Mouse (Mus musculus) lung, embryonic 16.5 days (tissue): ENCODE measurements around the gene Gm5431. TPM values are rescaled to one million over a fixed set of nuclear protein-coding genes. Genes with fewer than 3 reads are reported as not detected.

Source experiments
- ATAC-seq: fragments of 200-750 bp; cut with Nextera tagmentation; 2 replicates; pipeline ENCODE4 v1.8.0; 2017; ENCODE audit warnings: low read depth, mild to moderate bottlenecking, moderate library complexity
- H3K27ac ChIP-seq: fragments of 300-500 bp; sonication (generic); 2 replicates; pipeline ENCODE4 v1.5.1; 2014; ENCODE audit warnings: mild to moderate bottlenecking, control low read depth, low read length
- H3K27me3 ChIP-seq: fragments of 300-500 bp; sonication (generic); 2 replicates; pipeline ENCODE4 v1.6.1; 2014; ENCODE audit warnings: low read depth, low read length, mixed read lengths; ENCODE audit not compliant: control insufficient read depth, insufficient read depth
- H3K36me3 ChIP-seq: fragments of 300-500 bp; sonication (generic); 2 replicates; pipeline ENCODE4 v1.6.1; 2014; ENCODE audit warnings: low read length; ENCODE audit not compliant: control insufficient read depth, insufficient read depth
- H3K4me1 ChIP-seq: fragments of 300-500 bp; sonication (generic); replicated peaks from 2 replicates; pipeline ENCODE4 v1.6.1; 2014; ENCODE audit warnings: low read length, mixed read lengths; ENCODE audit not compliant: control insufficient read depth, insufficient read depth
- H3K4me2 ChIP-seq: fragments of 300-500 bp; sonication (generic); 2 replicates; pipeline ENCODE4 v1.6.1; 2014; ENCODE audit warnings: low read depth, low read length, control low read depth
- H3K4me3 ChIP-seq: fragments of 300-500 bp; sonication (generic); 2 replicates; pipeline ENCODE4 v1.5.1; 2014; ENCODE audit warnings: mild to moderate bottlenecking, low read length, control low read depth
- H3K9ac ChIP-seq: fragments of 300-500 bp; sonication (generic); 2 replicates; pipeline ENCODE4 v1.6.1; 2014; ENCODE audit warnings: low read length, control low read depth
- H3K9me3 ChIP-seq: fragments of 300-500 bp; sonication (generic); 2 replicates; pipeline ENCODE4 v1.6.1; 2016; ENCODE audit warnings: low read length; ENCODE audit not compliant: control insufficient read depth
- WGBS: fragments of 180-500 bp; shearing (Covaris S2); extraction: QIAGEN DNeasy Blood & Tissue Kit; methylation state at CpG from one replicate; pipeline ENCODE4 v1.1.7; 2014; 5-methylcytosine and 5-hydroxymethylcytosine counted together
- polyA plus RNA-seq: library from polyadenylated mRNA; unstranded; fragments of >200 nt; fragmentation: Nextera tagmentation; extraction: Ambion mirVana; gene quantifications from 2 replicates; pipeline ENCODE4 v1.2.1, GENCODE M21; 2015

Gene Gm5431
- polyA plus RNA-seq, 1 experiment from 2014 or later = 0.18 TPM

DNA sequence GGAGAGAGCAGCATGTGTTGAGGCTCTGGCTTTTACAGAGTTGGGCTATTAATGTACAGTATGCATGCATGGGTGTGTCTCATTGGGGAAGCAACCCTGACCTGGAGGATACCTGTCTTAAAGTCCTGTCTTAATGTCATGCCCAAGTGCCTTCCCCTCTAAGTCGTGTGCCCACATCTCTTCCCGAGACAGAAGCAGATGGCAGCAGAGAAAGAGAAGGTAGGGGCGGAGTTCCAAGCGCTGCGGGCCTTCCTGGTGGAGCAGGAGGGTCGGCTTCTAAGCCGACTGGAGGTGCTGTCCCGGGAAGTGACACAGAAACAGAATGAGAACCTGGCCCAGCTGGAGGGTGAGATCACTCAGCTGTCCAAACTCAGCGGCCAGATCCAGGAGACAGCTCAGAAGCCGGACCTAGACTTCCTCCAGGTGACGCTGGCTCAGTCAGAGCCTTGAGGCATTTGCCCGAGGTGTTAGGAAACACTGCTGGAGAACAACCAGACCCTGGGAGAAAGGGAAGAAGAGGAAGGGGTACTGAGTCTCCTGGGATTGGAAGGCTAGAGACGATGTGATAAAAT, 56.7 kb downstream of the Gm5431 start:
- Histone ChIP-seq H3K4me1 (no peaks in the 10 kb centered on the region), H3K9me3 (no peaks in the 10 kb centered on the region), H3K9ac (no peak overlapping the region), H3K4me3 (no peak overlapping the region), H3K27ac (no peak overlapping the region), H3K27me3 (no peaks in the 10 kb centered on the region), H3K36me3 (no peaks in the 10 kb centered on the region), H3K4me2 (no peak overlapping the region)
- no peak for ATAC-seq
- 19% methylated on average over 13 of the region's 13 CpGs for WGBS

DNA sequence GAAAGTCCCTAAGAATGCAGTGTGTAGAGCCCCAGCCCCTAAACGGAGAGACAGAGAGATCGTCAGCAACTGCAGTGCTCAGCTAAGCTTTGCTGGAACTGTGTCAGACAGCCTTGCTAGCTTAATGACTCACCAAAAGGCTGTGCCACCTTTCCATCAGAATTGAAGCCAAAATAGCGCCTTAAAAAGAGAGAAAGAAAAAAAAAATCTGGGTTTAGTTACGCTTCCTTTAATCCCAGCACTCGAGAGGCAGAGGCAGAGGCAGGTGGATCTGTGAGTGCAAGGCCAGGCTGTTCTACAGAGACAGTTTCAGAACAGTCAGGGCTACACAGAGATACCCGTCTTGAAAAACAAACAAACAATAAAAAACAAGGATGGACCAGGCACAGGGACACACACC, 57.7 kb downstream of the Gm5431 start:
- no peak for ATAC-seq
- H3K27ac ChIP-seq = no peak overlapping the region
- H3K9me3 ChIP-seq = no peaks in the 10 kb centered on the region
- no peaks in the 10 kb centered on the region for H3K36me3 ChIP-seq
- no peaks in the 10 kb centered on the region for H3K4me1 ChIP-seq
- 49% methylated on average over 6 of the region's 6 CpGs for WGBS
- no peak overlapping the region for H3K4me2 ChIP-seq
- H3K27me3 ChIP-seq = no peaks in the 10 kb centered on the region
- no peak overlapping the region for H3K4me3 ChIP-seq
- H3K9ac ChIP-seq = no peak overlapping the region

DNA sequence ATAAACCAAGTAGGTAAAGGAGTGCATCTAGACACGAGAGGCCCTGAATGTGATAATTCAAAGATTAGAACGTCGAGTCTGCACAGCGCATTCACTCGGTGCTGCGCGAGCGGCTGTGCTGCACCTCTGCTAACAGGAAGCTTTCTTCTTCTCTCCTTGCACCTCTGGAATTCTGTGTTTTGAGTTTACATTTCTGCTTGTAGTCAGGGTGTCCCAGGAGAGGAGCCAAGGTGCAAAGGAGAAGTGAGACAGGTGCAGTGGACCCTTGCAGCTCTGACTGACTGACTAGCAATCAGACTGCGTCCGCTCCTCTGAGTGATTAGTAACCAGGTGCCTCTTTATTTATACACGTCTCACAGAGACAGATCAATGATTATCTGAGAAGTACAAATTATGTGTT, 58.8 kb downstream of the Gm5431 start:
- Histone ChIP-seq H3K4me1 (peaks cover 5% of the 10 kb centered on the region), H3K9me3 (no peaks in the 10 kb centered on the region), H3K27me3 (no peaks in the 10 kb centered on the region), H3K36me3 (no peaks in the 10 kb centered on the region), H3K9ac (no peak overlapping the region), H3K4me2 (no peak overlapping the region), H3K4me3 (no peak overlapping the region), H3K27ac (no peak overlapping the region)
- no peak for ATAC-seq
- 58% methylated on average over 11 of the region's 11 CpGs for WGBS

DNA sequence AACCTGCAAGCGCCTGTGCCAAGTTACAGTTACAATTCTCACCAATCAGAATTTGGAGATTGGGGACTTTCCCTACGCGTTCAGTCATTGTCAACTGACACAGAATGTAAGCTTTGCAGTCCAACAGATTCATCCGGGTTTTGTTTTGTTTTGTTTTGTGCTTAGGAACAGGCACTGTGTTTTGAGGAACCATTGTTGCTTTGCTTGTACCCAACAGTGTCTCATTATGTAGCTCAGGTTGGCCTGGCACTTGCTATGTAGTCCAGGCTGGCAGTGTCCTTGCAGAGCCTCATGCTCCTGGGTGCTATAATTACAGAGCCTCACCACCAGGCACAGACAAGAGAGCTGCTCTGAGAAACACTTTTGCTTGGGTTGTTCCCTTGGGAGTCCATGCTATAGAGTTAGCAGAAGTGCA, 59.6 kb downstream of the Gm5431 start:
- no peak for ATAC-seq
- Histone ChIP-seq H3K9ac (no peak overlapping the region), H3K4me2 (no peak overlapping the region), H3K27me3 (no peaks in the 10 kb centered on the region), H3K27ac (no peak overlapping the region), H3K36me3 (no peaks in the 10 kb centered on the region), H3K4me1 (peaks cover 6% of the 10 kb centered on the region), H3K9me3 (no peaks in the 10 kb centered on the region), H3K4me3 (no peak overlapping the region)
- WGBS = 66% methylated on average over 4 of the region's 4 CpGs

DNA sequence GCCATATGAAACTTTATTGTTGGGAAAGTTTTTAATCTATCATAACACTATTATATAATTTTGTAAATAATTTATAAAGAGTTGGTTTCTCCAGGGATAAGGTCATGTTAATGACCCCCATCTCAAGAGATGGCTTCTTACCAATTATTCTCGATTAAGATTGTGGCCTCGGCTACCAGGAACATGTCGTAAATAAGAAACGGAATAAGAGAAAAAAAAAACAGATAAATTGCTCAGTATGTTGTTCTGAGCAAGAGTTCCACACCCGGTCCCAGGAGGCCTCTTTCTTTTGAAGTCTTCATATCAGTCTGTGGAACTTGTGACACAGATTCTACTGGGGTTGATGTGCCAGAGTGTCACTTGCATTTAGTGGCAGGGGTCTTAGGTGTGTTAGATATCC, 60.8 kb downstream of the Gm5431 start:
- Histone ChIP-seq H3K4me1 (peaks cover 8% of the 10 kb centered on the region), H3K36me3 (no peaks in the 10 kb centered on the region), H3K9me3 (no peaks in the 10 kb centered on the region), H3K4me2 (no peak overlapping the region), H3K27ac (no peak overlapping the region), H3K4me3 (no peak overlapping the region), H3K9ac (no peak overlapping the region), H3K27me3 (no peaks in the 10 kb centered on the region)
- 71% methylated on average over 5 of the region's 5 CpGs for WGBS
- no peak for ATAC-seq

DNA sequence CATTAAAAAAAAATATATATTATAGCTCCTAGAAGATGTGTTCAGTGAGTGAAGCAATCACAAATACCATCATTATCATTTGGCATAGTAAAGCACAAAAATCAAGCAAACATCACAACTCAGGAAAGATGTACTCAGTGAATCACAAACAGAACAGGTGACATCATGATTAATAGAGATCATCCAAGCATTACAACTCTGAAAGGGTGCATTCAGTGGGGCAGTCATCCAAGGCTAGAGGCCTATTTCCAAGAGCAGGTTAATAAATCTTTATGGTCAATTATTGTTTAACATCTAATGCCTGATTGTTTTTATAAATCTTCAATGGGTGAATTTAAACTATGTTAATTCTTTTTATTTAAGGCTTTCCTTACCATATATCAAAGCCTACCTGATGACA, 61.2 kb downstream of the Gm5431 start:
- no peak for ATAC-seq
- Histone ChIP-seq H3K27ac (no peak overlapping the region), H3K27me3 (no peaks in the 10 kb centered on the region), H3K4me2 (no peak overlapping the region), H3K4me1 (peaks cover 8% of the 10 kb centered on the region), H3K9ac (no peak overlapping the region), H3K9me3 (no peaks in the 10 kb centered on the region), H3K36me3 (no peaks in the 10 kb centered on the region), H3K4me3 (no peak overlapping the region)

DNA sequence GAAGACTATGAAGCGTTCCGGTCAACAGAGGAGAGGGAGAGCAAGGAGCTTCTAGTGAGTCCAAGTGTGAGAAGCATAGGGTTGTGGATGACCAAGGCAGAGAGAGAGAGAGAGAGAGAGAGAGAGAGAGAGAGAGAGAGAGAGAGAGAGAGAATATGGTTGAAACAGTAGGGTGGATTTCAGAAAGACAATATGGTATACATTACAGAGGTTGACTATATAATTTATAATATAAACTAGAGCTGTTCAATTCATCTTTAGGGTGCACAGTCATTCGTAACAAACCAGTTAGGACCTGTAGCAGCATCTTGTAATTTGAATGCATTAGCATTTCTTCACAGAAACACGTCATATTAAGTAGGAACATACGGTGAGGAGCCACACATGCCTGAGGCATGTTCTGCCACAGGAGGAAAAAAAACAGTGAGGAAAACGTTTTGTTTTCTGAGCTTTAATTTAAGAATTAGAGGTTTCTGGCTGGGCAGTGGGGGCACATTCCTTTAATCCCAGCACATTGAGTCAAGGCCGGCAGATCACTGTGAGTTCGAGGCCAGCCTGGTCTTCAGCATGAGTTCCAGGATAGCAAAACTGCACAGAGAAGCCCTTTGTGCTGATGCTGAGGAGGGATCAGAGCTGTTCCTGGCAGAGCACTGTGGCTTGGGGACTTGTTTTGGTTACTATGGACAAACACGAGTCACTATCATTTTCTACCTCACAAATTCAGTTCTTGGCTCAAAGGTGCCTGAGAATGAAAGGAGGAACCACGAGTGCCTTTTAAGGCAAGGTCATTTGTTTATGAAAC, 62.9 kb downstream of the Gm5431 start:
- Histone ChIP-seq H3K4me2 (peak overlapping the region; percentile 91; the same call in 1 of the 2 replicates), H3K9ac (no peak overlapping the region), H3K4me3 (no peak overlapping the region), H3K27ac (no peak overlapping the region), H3K4me1 (peaks cover 8% of the 10 kb centered on the region), H3K9me3 (no peaks in the 10 kb centered on the region), H3K36me3 (no peaks in the 10 kb centered on the region), H3K27me3 (no peaks in the 10 kb centered on the region)
- ATAC-seq = no peak
- 74% methylated on average over 10 of the region's 10 CpGs for WGBS

DNA sequence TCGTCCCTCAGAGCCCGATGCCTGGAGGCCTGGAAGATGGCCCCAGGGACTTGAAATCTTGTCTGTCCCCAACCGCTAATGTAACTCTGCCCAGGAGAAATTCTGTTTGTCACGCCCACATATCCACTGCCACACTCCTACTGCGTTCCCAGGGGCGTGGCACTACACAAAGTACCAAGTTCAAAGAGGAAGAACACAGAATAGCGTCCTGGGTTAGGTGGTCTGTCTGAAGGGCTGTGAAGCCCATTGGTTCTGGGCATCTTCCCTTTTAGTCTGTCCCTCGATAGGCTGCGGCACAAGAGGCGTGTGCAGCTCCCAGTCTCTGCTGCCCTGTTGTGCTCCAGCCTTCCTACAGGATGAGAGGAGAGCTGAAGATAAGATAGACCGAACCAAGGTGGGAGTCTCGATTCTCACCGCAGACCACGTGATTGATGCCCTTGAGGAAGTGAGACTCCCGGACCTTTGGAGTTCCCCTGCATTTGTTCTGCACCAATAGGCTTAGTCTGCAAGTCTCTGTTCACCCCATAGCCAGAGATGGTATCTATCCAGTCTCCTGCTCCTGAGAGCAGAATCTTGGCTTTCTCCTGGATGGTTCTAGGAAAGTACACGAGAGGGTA, 63.7 kb downstream of the Gm5431 start:
- Histone ChIP-seq H3K4me1 (peaks cover 8% of the 10 kb centered on the region), H3K9me3 (no peaks in the 10 kb centered on the region), H3K4me2 (peak overlapping the region; percentile 91), H3K27me3 (no peaks in the 10 kb centered on the region), H3K27ac (no peak overlapping the region), H3K9ac (peak overlapping the region; percentile 74), H3K4me3 (peak overlapping the region; percentile 76), H3K36me3 (no peaks in the 10 kb centered on the region)
- ATAC-seq = 0 out of 2 replicates have a peak, but pooled peaks have one; percentile 9
- under 1% methylated on average over 16 of the region's 16 CpGs for WGBS
